Mouse (Mus musculus): ENCODE data around the gene Defb23. TPM values are rescaled to one million over a fixed set of nuclear protein-coding genes. Genes with fewer than 3 reads are reported as not detected.

The Defb23 gene
- total and polyA plus RNA-seq, 2 experiments from 2014 or later: not detected

GRCm38 (mm10) chr2:152415786-152416185, 48.6 kb downstream of the Defb23 start:
- no peaks in the 10 kb centered on the region for H3K9me3 ChIP-seq (replicated peaks; ENCODE audit: control insufficient read depth, low read length)
- H3K4me3 ChIP-seq (ENCODE audit: low read depth, low read length): no peak overlapping the region
- H3K9ac ChIP-seq (replicated peaks; ENCODE audit: low read depth, low read length): no peak overlapping the region
- 96% methylated on average over 3 of the region's 3 CpGs for WGBS
- peaks cover 19% of the 10 kb centered on the region for H3K4me1 ChIP-seq (ENCODE audit: control insufficient read depth, insufficient read depth)
- TF ChIP-seq CTCF (IDR thresholded peaks at IDR 0.05; ENCODE audit: low read depth) (no peak), EP300 (IDR thresholded peaks at IDR 0.05; ENCODE audit: low read depth) (no peak)
- H3K36me3 ChIP-seq (replicated peaks; ENCODE audit: control insufficient read depth, insufficient read depth, low read length): no peaks in the 10 kb centered on the region
- H3K4me2 ChIP-seq (ENCODE audit: low read depth, low read length): peak overlapping the region; percentile 82; the same call in 1 of the 2 replicates
- H3K27ac ChIP-seq (ENCODE audit: low read depth): peak overlapping the region; percentile 98
- no peak for ATAC-seq (ENCODE audit: insufficient read depth, low read depth)
- DNase-seq (ENCODE audit: low spot score): no peak
- H3K27me3 ChIP-seq (ENCODE audit: control insufficient read depth, insufficient read depth, low read length): no peaks in the 10 kb centered on the region

DNA sequence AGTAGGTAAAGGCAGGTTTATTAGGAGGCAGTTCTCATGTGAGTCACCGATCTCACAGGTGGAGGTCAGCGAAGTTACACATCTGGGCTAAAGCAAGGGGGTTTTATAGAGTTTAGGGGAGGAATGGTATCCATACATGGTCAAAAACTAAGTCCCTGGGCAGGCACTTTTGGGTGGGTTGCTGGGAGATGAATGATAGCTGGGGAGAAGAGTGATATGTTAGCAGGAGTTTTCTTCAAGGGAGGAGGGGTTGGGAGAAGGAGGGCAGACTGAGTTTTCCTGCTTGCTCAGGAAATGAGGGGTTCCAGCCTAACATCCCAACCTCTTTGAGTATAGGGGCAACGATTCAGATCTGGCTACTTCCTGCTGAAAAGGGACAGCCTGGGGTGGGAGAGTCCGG, 49.1 kb downstream of the Defb23 start, which contains the start of gene 6820408C15Rik:
6820408C15Rik (plus strand) TSS at position 301 of the 400 bp plus-strand sequence.
- H3K9me3 ChIP-seq (replicated peaks; ENCODE audit: control insufficient read depth, low read length): no peaks in the 10 kb centered on the region
- 21% methylated on average over 4 of the region's 4 CpGs for WGBS
- ATAC-seq (ENCODE audit: insufficient read depth, low read depth) (no peak), DNase-seq (ENCODE audit: low spot score) (no peak)
- no peaks in the 10 kb centered on the region for H3K27me3 ChIP-seq (ENCODE audit: control insufficient read depth, insufficient read depth, low read length)
- no peaks in the 10 kb centered on the region for H3K36me3 ChIP-seq (replicated peaks; ENCODE audit: control insufficient read depth, insufficient read depth, low read length)
- H3K4me2 ChIP-seq (ENCODE audit: low read depth, low read length): peak within 1 kb of the TSS; percentile 82
- H3K9ac ChIP-seq (replicated peaks; ENCODE audit: low read depth, low read length): peak within 1 kb of the TSS; percentile 98
- H3K27ac ChIP-seq (ENCODE audit: low read depth): peak within 1 kb of the TSS; percentile 98
- H3K4me3 ChIP-seq (ENCODE audit: low read depth, low read length): peak within 1 kb of the TSS; percentile 89
- TF ChIP-seq EP300 (IDR thresholded peaks at IDR 0.05; ENCODE audit: low read depth) (no peak), CTCF (IDR thresholded peaks at IDR 0.05; ENCODE audit: low read depth) (no peak)
- H3K4me1 ChIP-seq (ENCODE audit: control insufficient read depth, insufficient read depth): peaks cover 22% of the 10 kb centered on the region

- Histone ChIP-seq H3K4me1 (ENCODE audit: control insufficient read depth, insufficient read depth) (peaks cover 28% of the 10 kb centered on the region), H3K4me2 (ENCODE audit: low read depth, low read length) (peak within 1 kb of the TSS; percentile 82), H3K27me3 (ENCODE audit: control insufficient read depth, insufficient read depth, low read length) (no peaks in the 10 kb centered on the region), H3K9me3 (replicated peaks; ENCODE audit: control insufficient read depth, low read length) (no peaks in the 10 kb centered on the region), H3K9ac (replicated peaks; ENCODE audit: low read depth, low read length) (peak within 1 kb of the TSS; percentile 98), H3K4me3 (ENCODE audit: low read depth, low read length) (peak within 1 kb of the TSS; percentile 89), H3K27ac (ENCODE audit: low read depth) (peak within 1 kb of the TSS; percentile 98), H3K36me3 (replicated peaks; ENCODE audit: control insufficient read depth, insufficient read depth, low read length) (no peaks in the 10 kb centered on the region)
- TF ChIP-seq CTCF (IDR thresholded peaks at IDR 0.05; ENCODE audit: low read depth) (no peak), EP300 (IDR thresholded peaks at IDR 0.05; ENCODE audit: low read depth) (peak; percentile 62; the same call in 1 of the 2 replicates)
- peak; percentile 93 for DNase-seq (ENCODE audit: low spot score)
- WGBS: under 1% methylated on average over 60 of the region's 65 CpGs
- ATAC-seq (ENCODE audit: insufficient read depth, low read depth): peak; percentile 84
Observed at GRCm38 (mm10) chr2:152414591-152415165, 49.7 kb downstream of the Defb23 start, which contains the start of gene Zcchc3. Zcchc3 (minus strand) TSS chr2:152415027.

DNA sequence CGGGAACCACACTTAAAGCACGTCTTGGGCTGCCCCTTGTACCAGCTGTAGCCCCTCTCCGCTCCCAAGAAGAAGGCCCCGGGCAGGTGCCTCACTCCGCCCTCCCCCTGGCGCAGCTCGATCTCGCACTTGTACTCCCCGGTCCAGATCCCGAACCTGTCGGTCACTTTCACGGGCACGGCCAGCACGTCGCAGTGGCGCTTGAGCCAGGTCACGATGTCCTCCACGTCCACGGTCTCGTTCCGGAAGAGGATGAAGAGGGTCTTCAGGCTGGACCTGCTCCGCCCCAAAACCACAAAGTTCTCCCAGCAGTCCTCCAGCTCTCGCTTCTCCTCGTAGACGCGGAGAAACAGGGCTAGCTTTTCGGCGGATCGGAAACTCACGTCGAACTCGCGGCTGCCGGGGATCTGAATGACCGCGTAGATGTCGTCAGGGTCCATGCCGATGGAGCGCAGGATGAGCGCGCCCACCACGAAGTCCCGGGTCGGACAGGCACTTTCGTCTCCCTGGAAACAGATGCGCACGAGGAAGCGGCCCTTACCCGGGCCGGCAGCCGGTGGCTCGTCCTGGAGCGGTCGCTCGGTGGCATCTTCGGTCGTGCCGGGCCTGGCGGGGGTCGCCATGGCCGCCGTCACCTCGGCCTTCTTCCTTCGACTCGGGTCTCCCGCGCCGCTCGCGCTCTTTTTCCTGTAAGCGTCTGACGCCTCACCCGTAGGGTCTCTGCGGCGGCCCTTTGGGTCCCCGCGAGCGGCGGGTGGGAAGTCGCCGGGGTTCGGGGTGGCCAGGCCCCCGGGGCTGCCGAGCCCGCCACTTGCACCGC, 50.4 kb downstream of the Defb23 start:
- no peaks in the 10 kb centered on the region for H3K36me3 ChIP-seq (replicated peaks; ENCODE audit: control insufficient read depth, insufficient read depth, low read length)
- DNase-seq (ENCODE audit: low spot score) (no peak), ATAC-seq (ENCODE audit: insufficient read depth, low read depth) (peak; percentile 12; the same call in 1 of the 2 replicates)
- peaks cover 28% of the 10 kb centered on the region for H3K4me1 ChIP-seq (ENCODE audit: control insufficient read depth, insufficient read depth)
- H3K27me3 ChIP-seq (ENCODE audit: control insufficient read depth, insufficient read depth, low read length): no peaks in the 10 kb centered on the region
- no peak; the same call in 1 of the 2 replicates for TF ChIP-seq EP300 (IDR thresholded peaks at IDR 0.05; ENCODE audit: low read depth)
- TF ChIP-seq CTCF (IDR thresholded peaks at IDR 0.05; ENCODE audit: low read depth): no peak
- under 1% methylated on average over 84 of the region's 86 CpGs for WGBS
- H3K9ac ChIP-seq (replicated peaks; ENCODE audit: low read depth, low read length): peak overlapping the region; percentile 98
- peak overlapping the region; percentile 89 for H3K4me3 ChIP-seq (ENCODE audit: low read depth, low read length)
- peak overlapping the region; percentile 82 for H3K4me2 ChIP-seq (ENCODE audit: low read depth, low read length)
- H3K27ac ChIP-seq (ENCODE audit: low read depth): peak overlapping the region; percentile 98
- H3K9me3 ChIP-seq (replicated peaks; ENCODE audit: control insufficient read depth, low read length): no peaks in the 10 kb centered on the region

DNA sequence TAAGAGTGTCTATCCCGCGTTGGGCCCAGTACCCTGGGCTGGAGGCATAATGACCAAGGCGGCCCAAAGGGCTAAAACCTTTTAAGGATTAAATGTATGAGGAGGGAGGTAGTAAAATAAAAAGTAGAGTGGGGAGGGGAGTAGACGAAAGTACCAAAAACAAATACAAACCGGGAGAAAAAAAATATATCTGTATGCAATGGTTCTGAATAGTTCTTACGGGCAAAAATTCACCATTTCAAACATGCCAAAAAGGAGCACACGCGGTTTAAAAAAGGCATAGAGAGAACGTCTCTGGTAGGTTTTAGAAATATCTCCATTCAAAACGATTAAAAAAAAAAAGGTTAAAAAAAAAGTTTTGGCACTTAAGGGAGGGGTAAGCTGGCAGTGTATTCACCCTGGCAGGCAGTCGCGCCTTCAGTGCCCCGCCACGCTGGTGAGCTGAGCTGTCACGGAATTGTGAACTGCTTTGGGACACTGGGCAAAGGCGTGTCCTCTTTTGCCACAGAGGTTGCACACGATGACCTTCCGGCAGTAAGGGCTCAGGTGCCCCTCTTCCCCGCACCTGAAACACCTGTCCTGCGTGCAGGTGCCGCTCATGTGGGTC, 51.2 kb downstream of the Defb23 start:
- no peak for ATAC-seq (ENCODE audit: insufficient read depth, low read depth)
- 4% methylated on average over 21 of the region's 21 CpGs for WGBS

More for the DNA sequence above, 51.2 kb downstream of the Defb23 start:
- Histone ChIP-seq H3K4me2 (ENCODE audit: low read depth, low read length) (peak overlapping the region; percentile 82), H3K27ac (ENCODE audit: low read depth) (peak overlapping the region; percentile 98), H3K9ac (replicated peaks; ENCODE audit: low read depth, low read length) (peak overlapping the region; percentile 98), H3K4me3 (ENCODE audit: low read depth, low read length) (peak overlapping the region; percentile 89), H3K36me3 (replicated peaks; ENCODE audit: control insufficient read depth, insufficient read depth, low read length) (no peaks in the 10 kb centered on the region), H3K4me1 (ENCODE audit: control insufficient read depth, insufficient read depth) (peaks cover 28% of the 10 kb centered on the region), H3K27me3 (ENCODE audit: control insufficient read depth, insufficient read depth, low read length) (no peaks in the 10 kb centered on the region), H3K9me3 (replicated peaks; ENCODE audit: control insufficient read depth, low read length) (no peaks in the 10 kb centered on the region)
- TF ChIP-seq EP300 (IDR thresholded peaks at IDR 0.05; ENCODE audit: low read depth): 0 out of 2 replicates have a peak, but pooled peaks have one; percentile 45
- TF ChIP-seq CTCF (IDR thresholded peaks at IDR 0.05; ENCODE audit: low read depth): no peak
- DNase-seq (ENCODE audit: low spot score): no peak
